Mouse (Mus musculus): ENCODE data around the gene Ncoa3. TPM values are rescaled to one million over a fixed set of nuclear protein-coding genes. Genes with fewer than 3 reads are reported as not detected.

Ncoa3 gene
- polyA plus RNA-seq, 1 experiment from 2014 or later: 23.2 TPM

DNA sequence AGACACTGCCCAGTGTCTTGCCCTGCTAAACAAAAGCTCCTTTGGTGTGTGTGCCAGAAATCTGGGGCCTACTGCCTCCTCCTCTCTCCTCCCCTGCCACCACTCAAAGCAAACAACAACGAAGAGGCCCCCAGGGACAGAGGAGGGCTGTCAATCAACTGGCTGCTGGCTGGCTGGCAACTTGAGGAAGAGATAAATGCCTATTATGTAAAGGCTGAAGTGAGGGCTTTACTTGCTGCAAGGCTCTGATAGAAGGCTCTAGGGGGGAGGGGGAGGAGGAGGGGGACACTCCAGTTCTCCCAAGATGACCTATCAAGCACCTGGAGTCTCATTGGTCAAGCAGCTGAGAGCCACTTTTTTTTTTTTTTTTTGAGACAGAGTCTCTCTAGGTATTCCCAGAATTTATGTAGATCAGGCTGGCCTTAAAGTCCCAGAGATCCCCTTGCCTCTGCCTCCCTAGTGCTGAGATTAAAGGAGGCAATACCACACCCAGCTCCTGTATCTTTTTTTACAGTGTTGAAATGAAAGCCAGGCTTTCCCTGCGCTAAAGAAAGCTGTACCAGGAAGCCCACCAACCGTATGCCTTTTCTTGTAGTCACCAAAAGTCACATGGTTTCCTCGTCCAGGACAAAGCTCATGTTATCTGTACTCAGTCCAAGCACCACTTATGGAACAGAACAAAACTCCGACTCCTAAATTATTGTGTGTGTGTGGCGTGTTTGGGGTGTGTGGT, 24.4 kb upstream of the Ncoa3 start:
- no peak for ATAC-seq (ENCODE audit: low FRiP score, low TSS enrichment)
- H3K4me2 ChIP-seq (replicated peaks; ENCODE audit: low read depth, low read length): no peak overlapping the region
- no peak overlapping the region for H3K4me3 ChIP-seq (ENCODE audit: low read length)
- H3K27me3 ChIP-seq (ENCODE audit: control insufficient read depth, insufficient read depth, low read length): no peaks in the 10 kb centered on the region
- no peaks in the 10 kb centered on the region for H3K9me3 ChIP-seq (ENCODE audit: control insufficient read depth, low read length)
- H3K9ac ChIP-seq (ENCODE audit: low read depth, low read length): no peak overlapping the region
- no peaks in the 10 kb centered on the region for H3K36me3 ChIP-seq (ENCODE audit: control insufficient read depth, insufficient read depth, low read length)
- H3K27ac ChIP-seq (ENCODE audit: low read depth, low read length): no peak overlapping the region
- peaks cover 11% of the 10 kb centered on the region; the same call in 1 of the 2 replicates for H3K4me1 ChIP-seq (ENCODE audit: control insufficient read depth, insufficient read depth, low read length)
- 66% methylated on average over 6 of the region's 6 CpGs for WGBS

GRCm38 (mm10) chr2:165968876-165969275, 23.6 kb upstream of the Ncoa3 start:
- peaks cover 11% of the 10 kb centered on the region; the same call in 1 of the 2 replicates for H3K4me1 ChIP-seq (ENCODE audit: control insufficient read depth, insufficient read depth, low read length)
- no peak overlapping the region for H3K4me2 ChIP-seq (replicated peaks; ENCODE audit: low read depth, low read length)
- no peaks in the 10 kb centered on the region for H3K36me3 ChIP-seq (ENCODE audit: control insufficient read depth, insufficient read depth, low read length)
- H3K27me3 ChIP-seq (ENCODE audit: control insufficient read depth, insufficient read depth, low read length): no peaks in the 10 kb centered on the region
- H3K4me3 ChIP-seq (ENCODE audit: low read length): no peak overlapping the region
- H3K27ac ChIP-seq (ENCODE audit: low read depth, low read length): no peak overlapping the region
- WGBS: 39% methylated on average over 3 of the region's 3 CpGs
- 0 out of 2 replicates have a peak, but pooled peaks have one; percentile 28 for ATAC-seq (ENCODE audit: low FRiP score, low TSS enrichment)
- H3K9me3 ChIP-seq (ENCODE audit: control insufficient read depth, low read length): no peaks in the 10 kb centered on the region
- H3K9ac ChIP-seq (ENCODE audit: low read depth, low read length): no peak overlapping the region

- Histone ChIP-seq H3K27ac (ENCODE audit: low read depth, low read length) (no peak overlapping the region), H3K36me3 (ENCODE audit: control insufficient read depth, insufficient read depth, low read length) (no peaks in the 10 kb centered on the region), H3K4me2 (replicated peaks; ENCODE audit: low read depth, low read length) (no peak overlapping the region), H3K27me3 (ENCODE audit: control insufficient read depth, insufficient read depth, low read length) (no peaks in the 10 kb centered on the region), H3K9ac (ENCODE audit: low read depth, low read length) (no peak overlapping the region), H3K4me3 (ENCODE audit: low read length) (no peak overlapping the region), H3K4me1 (ENCODE audit: control insufficient read depth, insufficient read depth, low read length) (peaks cover 7% of the 10 kb centered on the region; the same call in 1 of the 2 replicates), H3K9me3 (ENCODE audit: control insufficient read depth, low read length) (no peaks in the 10 kb centered on the region)
- WGBS: 52% methylated on average over 8 of the region's 8 CpGs
- no peak for ATAC-seq (ENCODE audit: low FRiP score, low TSS enrichment)
Observed at GRCm38 (mm10) chr2:165969391-165969790, 23.0 kb upstream of the Ncoa3 start.

DNA sequence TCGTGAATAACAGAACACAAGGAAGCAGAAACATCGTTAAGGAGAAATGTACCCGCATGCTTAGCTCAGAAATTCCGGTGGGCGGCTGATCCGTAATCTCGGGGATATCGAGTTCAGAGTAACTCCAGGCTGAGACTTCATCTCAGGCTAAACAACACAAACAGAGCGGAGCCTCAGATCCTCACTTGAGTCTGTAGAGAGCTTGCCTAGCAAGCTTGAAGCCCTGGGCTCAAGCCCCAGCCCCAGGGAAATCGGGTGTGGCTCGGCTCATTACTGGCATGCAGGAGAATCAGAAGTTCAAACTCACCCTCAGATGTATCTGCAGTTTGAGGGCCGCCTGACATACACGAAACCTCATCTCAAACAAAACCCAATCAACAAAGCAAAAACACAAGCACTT, 22.5 kb upstream of the Ncoa3 start:
- no peak overlapping the region for H3K4me3 ChIP-seq (ENCODE audit: low read length)
- WGBS: 74% methylated on average over 13 of the region's 13 CpGs
- no peaks in the 10 kb centered on the region for H3K9me3 ChIP-seq (ENCODE audit: control insufficient read depth, low read length)
- no peaks in the 10 kb centered on the region for H3K36me3 ChIP-seq (ENCODE audit: control insufficient read depth, insufficient read depth, low read length)
- H3K4me1 ChIP-seq (ENCODE audit: control insufficient read depth, insufficient read depth, low read length): peaks cover 7% of the 10 kb centered on the region; the same call in 1 of the 2 replicates
- no peak overlapping the region for H3K27ac ChIP-seq (ENCODE audit: low read depth, low read length)
- no peak for ATAC-seq (ENCODE audit: low FRiP score, low TSS enrichment)
- no peak overlapping the region for H3K9ac ChIP-seq (ENCODE audit: low read depth, low read length)
- no peaks in the 10 kb centered on the region for H3K27me3 ChIP-seq (ENCODE audit: control insufficient read depth, insufficient read depth, low read length)
- no peak overlapping the region for H3K4me2 ChIP-seq (replicated peaks; ENCODE audit: low read depth, low read length)

- ATAC-seq (ENCODE audit: low FRiP score, low TSS enrichment): no peak
- peaks cover 7% of the 10 kb centered on the region; the same call in 1 of the 2 replicates for H3K4me1 ChIP-seq (ENCODE audit: control insufficient read depth, insufficient read depth, low read length)
- H3K27me3 ChIP-seq (ENCODE audit: control insufficient read depth, insufficient read depth, low read length): no peaks in the 10 kb centered on the region
- no peak overlapping the region for H3K4me2 ChIP-seq (replicated peaks; ENCODE audit: low read depth, low read length)
- no peak overlapping the region for H3K4me3 ChIP-seq (ENCODE audit: low read length)
- no peaks in the 10 kb centered on the region for H3K36me3 ChIP-seq (ENCODE audit: control insufficient read depth, insufficient read depth, low read length)
- 94% methylated on average over 7 of the region's 7 CpGs for WGBS
- H3K9ac ChIP-seq (ENCODE audit: low read depth, low read length): no peak overlapping the region
- no peaks in the 10 kb centered on the region for H3K9me3 ChIP-seq (ENCODE audit: control insufficient read depth, low read length)
- H3K27ac ChIP-seq (ENCODE audit: low read depth, low read length): no peak overlapping the region
Observed at GRCm38 (mm10) chr2:165970767-165971166, 21.7 kb upstream of the Ncoa3 start.

DNA sequence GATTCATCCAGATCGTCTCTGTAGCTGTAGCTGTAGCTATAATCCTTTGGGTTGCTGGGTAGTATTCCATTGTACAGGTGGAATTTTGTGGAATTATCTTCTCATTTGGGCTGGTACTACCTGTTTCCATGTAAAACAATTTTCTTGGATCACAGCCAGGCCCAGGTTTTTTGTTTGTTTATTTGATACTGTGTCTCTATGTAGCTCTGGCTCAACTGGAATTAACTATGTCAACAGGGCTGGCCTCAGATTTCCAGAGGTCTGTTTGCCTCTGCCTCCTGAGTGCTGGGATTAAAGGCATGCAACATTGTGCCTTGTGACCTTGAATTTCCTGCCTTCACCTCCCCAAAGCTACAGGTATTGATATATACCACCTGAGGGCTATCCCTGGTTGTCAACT, 18.1 kb upstream of the Ncoa3 start:
- no peak overlapping the region for H3K4me3 ChIP-seq (ENCODE audit: low read length)
- H3K9ac ChIP-seq (ENCODE audit: low read depth, low read length): no peak overlapping the region
- H3K27ac ChIP-seq (ENCODE audit: low read depth, low read length): no peak overlapping the region
- H3K9me3 ChIP-seq (ENCODE audit: control insufficient read depth, low read length): no peaks in the 10 kb centered on the region
- no peaks in the 10 kb centered on the region for H3K36me3 ChIP-seq (ENCODE audit: control insufficient read depth, insufficient read depth, low read length)
- H3K4me2 ChIP-seq (replicated peaks; ENCODE audit: low read depth, low read length): no peak overlapping the region
- no peaks in the 10 kb centered on the region for H3K27me3 ChIP-seq (ENCODE audit: control insufficient read depth, insufficient read depth, low read length)
- no peaks in the 10 kb centered on the region for H3K4me1 ChIP-seq (ENCODE audit: control insufficient read depth, insufficient read depth, low read length)
- ATAC-seq (ENCODE audit: low FRiP score, low TSS enrichment): no peak
- 85% methylated on average over 1 of the region's 1 CpGs for WGBS

DNA sequence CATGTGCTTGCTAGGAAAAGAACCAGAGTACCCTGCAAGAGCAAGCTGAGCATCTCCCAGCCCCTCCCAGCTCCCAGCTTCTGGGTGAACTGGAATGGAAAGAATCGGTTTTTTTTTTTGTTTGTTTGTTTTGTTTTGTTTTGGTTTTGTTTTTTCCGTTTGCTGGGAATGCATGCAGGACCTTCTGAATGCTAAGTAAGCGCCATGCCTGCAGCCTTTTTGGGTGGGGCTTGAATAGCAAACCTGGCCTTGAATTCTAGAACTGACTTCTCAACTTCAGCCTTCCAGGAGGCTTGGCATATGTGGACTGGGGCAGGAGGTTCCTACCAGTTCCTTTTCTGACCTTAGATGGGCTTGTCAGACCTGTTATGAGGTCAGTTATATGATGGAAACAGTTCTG, 16.2 kb upstream of the Ncoa3 start:
- Histone ChIP-seq H3K4me3 (ENCODE audit: low read length) (no peak overlapping the region), H3K4me2 (replicated peaks; ENCODE audit: low read depth, low read length) (no peak overlapping the region), H3K9me3 (ENCODE audit: control insufficient read depth, low read length) (no peaks in the 10 kb centered on the region), H3K9ac (ENCODE audit: low read depth, low read length) (no peak overlapping the region), H3K36me3 (ENCODE audit: control insufficient read depth, insufficient read depth, low read length) (no peaks in the 10 kb centered on the region), H3K4me1 (ENCODE audit: control insufficient read depth, insufficient read depth, low read length) (no peaks in the 10 kb centered on the region; the same call in 1 of the 2 replicates), H3K27ac (ENCODE audit: low read depth, low read length) (no peak overlapping the region), H3K27me3 (ENCODE audit: control insufficient read depth, insufficient read depth, low read length) (no peaks in the 10 kb centered on the region)
- no peak for ATAC-seq (ENCODE audit: low FRiP score, low TSS enrichment)
- 70% methylated on average over 3 of the region's 3 CpGs for WGBS

- H3K9me3 ChIP-seq (ENCODE audit: control insufficient read depth, low read length): no peaks in the 10 kb centered on the region
- ATAC-seq (ENCODE audit: low FRiP score, low TSS enrichment): no peak
- WGBS: 77% methylated on average over 5 of the region's 5 CpGs
- no peaks in the 10 kb centered on the region for H3K36me3 ChIP-seq (ENCODE audit: control insufficient read depth, insufficient read depth, low read length)
- H3K4me3 ChIP-seq (ENCODE audit: low read length): no peak overlapping the region
- no peak overlapping the region for H3K9ac ChIP-seq (ENCODE audit: low read depth, low read length)
- H3K4me1 ChIP-seq (ENCODE audit: control insufficient read depth, insufficient read depth, low read length): no peaks in the 10 kb centered on the region; the same call in 1 of the 2 replicates
- H3K4me2 ChIP-seq (replicated peaks; ENCODE audit: low read depth, low read length): no peak overlapping the region
- H3K27ac ChIP-seq (ENCODE audit: low read depth, low read length): no peak overlapping the region
- H3K27me3 ChIP-seq (ENCODE audit: control insufficient read depth, insufficient read depth, low read length): no peaks in the 10 kb centered on the region
Observed at GRCm38 (mm10) chr2:165976874-165977273, 15.6 kb upstream of the Ncoa3 start.

GRCm38 (mm10) chr2:165978119-165978518, 14.3 kb upstream of the Ncoa3 start:
- Histone ChIP-seq H3K27me3 (ENCODE audit: control insufficient read depth, insufficient read depth, low read length) (no peaks in the 10 kb centered on the region), H3K4me1 (ENCODE audit: control insufficient read depth, insufficient read depth, low read length) (peaks cover 10% of the 10 kb centered on the region), H3K27ac (ENCODE audit: low read depth, low read length) (no peak overlapping the region), H3K9ac (ENCODE audit: low read depth, low read length) (no peak overlapping the region), H3K36me3 (ENCODE audit: control insufficient read depth, insufficient read depth, low read length) (no peaks in the 10 kb centered on the region), H3K4me2 (replicated peaks; ENCODE audit: low read depth, low read length) (no peak overlapping the region), H3K4me3 (ENCODE audit: low read length) (no peak overlapping the region), H3K9me3 (ENCODE audit: control insufficient read depth, low read length) (no peaks in the 10 kb centered on the region)
- 95% methylated on average over 1 of the region's 1 CpGs for WGBS
- ATAC-seq (ENCODE audit: low FRiP score, low TSS enrichment): no peak

Measured in kidney, embryonic 14.5 days (tissue).